ENCODE assay signal across 11 mouse cellular contexts in the genomic region with DNA sequence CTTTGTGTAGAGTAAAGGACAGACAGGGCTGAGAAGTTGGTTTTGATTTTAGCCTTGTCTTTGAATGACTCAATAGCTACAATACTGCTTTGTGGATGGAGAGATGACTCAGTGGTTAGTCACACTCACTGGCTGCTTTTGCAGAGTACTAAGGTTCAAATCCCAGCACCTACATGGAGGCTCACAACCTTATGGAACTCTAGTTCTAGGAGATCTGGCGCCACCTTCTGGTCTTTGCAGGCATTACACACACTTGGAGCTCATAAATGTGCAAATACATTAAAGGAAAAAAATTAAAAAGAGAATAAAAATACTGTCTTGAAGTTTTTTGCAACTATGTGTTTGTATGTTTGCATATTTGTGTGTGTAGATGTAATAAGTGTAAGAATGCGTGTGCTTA. TPM values are rescaled to one million over a fixed set of nuclear protein-coding genes. Genes with fewer than 3 reads are reported as not detected.
DNase-seq lines count a peak whose midpoint lies in the region; ATAC-seq lines count a peak whose summit lies in the region.
"Had no signal": no experiment of that assay in that cellular context is flagged by ENCODE, and none has a peak within 500 bp of the region (broad histone marks: within the 10 kb centered on the region; RNA-seq: fewer than 3 reads in every experiment).

No protein-coding gene starts in this region.

- H3K27ac ChIP-seq in heart, embryonic 12.5 days (ENCODE audit: poor library complexity, severe bottlenecking), result no peak overlapping the region
- H3K27ac ChIP-seq: embryonic facial prominence, embryonic 12.5 days had no signal

- peaks cover 5% of the 10 kb centered on the region for H3K9me3 ChIP-seq in heart, embryonic 12.5 days (replicated peaks)

- no peak for ATAC-seq in heart, embryonic 12.5 days (ENCODE audit: insufficient number of reproducible peaks, low FRiP score)

- 69% methylated on average over 2 of the region's 2 CpGs for WGBS in heart, embryonic 12.5 days

- H3K4me3 ChIP-seq in heart, embryonic 12.5 days, result no peak overlapping the region
- H3K4me3 ChIP-seq: embryonic facial prominence, embryonic 12.5 days had no signal

- H3K4me1 ChIP-seq in heart, embryonic 12.5 days (replicated peaks), result peaks cover 4% of the 10 kb centered on the region; the same call in 1 of the 2 replicates
- H3K4me1 ChIP-seq: embryonic facial prominence, embryonic 12.5 days had no signal

- no peak overlapping the region for H3K9ac ChIP-seq in heart, embryonic 12.5 days
- H3K9ac ChIP-seq: embryonic facial prominence, embryonic 12.5 days had no signal

- no peak overlapping the region for H3K4me2 ChIP-seq in heart, embryonic 12.5 days
- H3K4me2 ChIP-seq: embryonic facial prominence, embryonic 12.5 days had no signal

- H3K27me3 ChIP-seq in heart, embryonic 12.5 days (replicated peaks), result no peaks in the 10 kb centered on the region
- H3K27me3 ChIP-seq: embryonic facial prominence, embryonic 12.5 days had no signal

- H3K36me3 ChIP-seq in heart, embryonic 12.5 days, result peaks cover 51% of the 10 kb centered on the region

- peak; percentile 24 for DNase-seq in heart, postnatal 4 days
- no peak for DNase-seq in heart, adult 9 months (ENCODE audit: low spot score in 2 of 2)
- peak; percentile 65 for DNase-seq in CD4-positive helper T cell, adult 2 months (ENCODE audit: low read depth, low spot score)
- peak; percentile 76 for DNase-seq in ZHBTc4 (ENCODE audit: low read depth, low spot score)
- DNase-seq in natural killer cell, adult 2 months (ENCODE audit: low spot score in 2 of 2), result peak; percentile 49 to 52
- DNase-seq in Muller cell, postnatal 12 days (ENCODE audit: inconsistent ontology term), result no peak
- DNase-seq in adrenal gland, adult 2 months, result no peak

RNA-seq across cellular contexts. Expression of a gene that starts 39.9 kb away (rescaled TPM):
- total RNA-seq in heart, postnatal 4 days (2021), result not detected
- polyA plus RNA-seq in heart, embryonic 12.5 days (2016; fragmentation: Nextera tagmentation; extraction: Ambion mirVana), result 0.38 TPM in 1 of 2 replicates, not detected in the other
- under 1 TPM in 1 of 2 experiments, not detected in 1; 0.46 TPM for total RNA-seq in adrenal gland, adult 2 months (2021)
- polyA plus RNA-seq in adrenal gland, adult 2 months (2012; rRNA removed), result not detected in 2 replicates
- polyA plus RNA-seq: limb, embryonic 11.5 days; small intestine, adult 2 months had no signal

RNA-seq across cellular contexts. Expression of a gene that starts 41.4 kb away (rescaled TPM):
- 10 to 100 TPM; 59.5 to 62.4 TPM for total RNA-seq in heart, postnatal 4 days (2021)
- 77.0 and 81.6 TPM in 2 replicates for polyA plus RNA-seq in heart, embryonic 12.5 days (2016; fragmentation: Nextera tagmentation; extraction: Ambion mirVana)
- total RNA-seq in adrenal gland, adult 2 months (2021), result 10 to 100 TPM; 62.9 to 75.6 TPM
- 5.6 and 7.4 TPM in 2 replicates for polyA plus RNA-seq in adrenal gland, adult 2 months (2012; rRNA removed)

Comparison
In these comparisons a context has a peak if more than half of its experiments do, and no peak if none do; other contexts are left out.
1. DNase-seq: peak in heart, postnatal 4 days (single experiment), CD4-positive helper T cell, adult 2 months (single experiment), ZHBTc4 (single experiment) and natural killer cell, adult 2 months (2 of 2); none in heart, adult 9 months (0 of 2), Muller cell, postnatal 12 days (single experiment) and adrenal gland, adult 2 months (single experiment).